Mouse (Mus musculus) common myeloid progenitor, adult 5-6 weeks (primary cell): Measurements from ENCODE around the gene Prmt1. TPM values are rescaled to one million over a fixed set of nuclear protein-coding genes. Genes with fewer than 3 reads are reported as not detected.

Source experiments
- ATAC-seq: replicated peaks from 2 replicates; pipeline ENCODE4 v1.8.0; 2016; ENCODE audit warnings: low read depth, mild to moderate bottlenecking, moderate TSS enrichment, inconsistent platforms; ENCODE audit not compliant: poor library complexity, severe bottlenecking
- total RNA-seq: library from RNA; stranded (forward); fragments of 200-1000, 187-1606 nt; gene quantifications from 2 replicates; pipeline ENCODE4 v1.2.3, GENCODE M21; 2017

The Prmt1 gene
- total RNA-seq, 1 experiment from 2014 or later, result 170 TPM

- ATAC-seq, result no peak
Measured at GRCm38 (mm10) chr7:44956266-44956665, 30.1 kb downstream of the Prmt1 start.

GRCm38 (mm10) chr7:44955628-44956027, 30.7 kb downstream of the Prmt1 start:
- ATAC-seq, result no peak

GRCm38 (mm10) chr7:44954091-44954885, 32.1 kb downstream of the Prmt1 start:
- ATAC-seq, result no peak

DNA sequence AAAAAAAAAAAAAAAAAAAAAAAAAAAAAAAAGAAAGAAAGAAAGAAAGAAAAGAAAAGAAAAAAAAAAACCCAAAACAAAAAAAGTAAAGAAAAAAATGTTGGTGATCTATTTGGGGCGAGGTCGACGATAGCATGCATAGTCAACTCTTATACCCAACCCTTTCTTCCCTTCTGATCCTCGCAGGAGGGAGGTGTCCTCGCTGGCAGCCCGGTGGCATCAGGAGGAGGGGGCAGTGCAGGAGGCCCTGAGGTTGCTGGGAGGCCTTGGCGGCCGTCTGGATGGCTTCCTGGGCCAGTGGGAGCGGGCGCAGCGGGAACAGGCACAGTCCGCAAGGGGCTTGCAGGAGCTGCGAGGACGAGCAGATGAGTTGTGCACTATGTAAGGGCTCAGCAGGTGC, 32.8 kb downstream of the Prmt1 start:
- no peak for ATAC-seq

DNA sequence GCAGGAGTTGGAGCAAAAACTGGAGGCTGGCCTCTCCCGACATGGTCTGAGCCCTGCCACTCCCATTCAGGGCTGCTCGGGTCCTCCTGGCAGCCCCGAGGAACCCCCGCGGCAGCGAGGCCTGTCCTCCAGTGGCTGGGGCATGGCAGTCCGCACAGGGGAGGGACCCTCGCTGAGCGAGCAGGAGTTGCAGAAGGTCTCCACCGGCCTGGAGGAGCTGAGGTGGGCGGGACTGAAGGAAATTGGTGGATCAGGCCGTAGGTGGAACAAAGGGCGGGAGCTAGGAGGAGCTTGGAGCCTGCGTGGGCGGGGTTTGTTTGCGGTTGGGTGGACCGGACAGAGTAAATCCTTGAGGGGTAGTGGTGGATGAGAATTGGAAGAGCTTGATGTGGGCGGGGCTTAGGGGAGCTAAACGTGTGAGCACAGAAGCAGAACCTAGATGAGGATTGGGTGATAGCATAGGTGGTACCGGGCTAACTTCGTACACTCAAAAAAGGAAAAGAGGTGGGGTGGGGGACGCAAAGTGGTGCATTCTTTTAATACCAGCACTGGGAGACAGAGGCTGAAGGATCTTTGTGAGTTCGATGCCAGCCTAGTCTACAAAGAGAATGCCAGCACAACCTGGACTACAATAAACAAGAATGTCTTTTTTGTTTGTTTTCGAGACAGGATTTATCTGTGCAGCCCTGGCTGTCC, 33.6 kb downstream of the Prmt1 start:
- peak; percentile 89 for ATAC-seq

DNA sequence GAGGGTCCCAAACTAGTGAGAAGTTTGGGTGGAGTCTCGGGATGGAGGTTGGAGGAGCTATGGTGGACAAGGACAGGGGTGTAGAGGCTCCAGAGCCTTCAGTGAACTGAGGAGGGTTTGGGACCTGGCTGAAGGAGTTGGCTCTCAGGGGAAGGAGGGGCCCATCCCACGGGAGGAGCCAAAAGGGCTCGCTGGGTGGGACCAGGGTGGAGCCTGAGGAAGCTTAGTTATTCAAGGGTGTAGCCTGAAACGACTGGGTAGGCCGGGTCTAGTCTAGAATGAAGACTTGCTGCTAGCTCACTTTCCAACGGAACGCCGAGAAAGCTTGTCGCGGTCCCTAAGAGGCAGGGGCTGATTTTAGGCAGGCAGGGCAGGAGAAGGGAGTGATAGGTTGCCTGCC, 34.4 kb downstream of the Prmt1 start:
- ATAC-seq, result peak; percentile 70

- ATAC-seq, result no peak
Measured at GRCm38 (mm10) chr7:44949922-44950321, 36.4 kb downstream of the Prmt1 start.

DNA sequence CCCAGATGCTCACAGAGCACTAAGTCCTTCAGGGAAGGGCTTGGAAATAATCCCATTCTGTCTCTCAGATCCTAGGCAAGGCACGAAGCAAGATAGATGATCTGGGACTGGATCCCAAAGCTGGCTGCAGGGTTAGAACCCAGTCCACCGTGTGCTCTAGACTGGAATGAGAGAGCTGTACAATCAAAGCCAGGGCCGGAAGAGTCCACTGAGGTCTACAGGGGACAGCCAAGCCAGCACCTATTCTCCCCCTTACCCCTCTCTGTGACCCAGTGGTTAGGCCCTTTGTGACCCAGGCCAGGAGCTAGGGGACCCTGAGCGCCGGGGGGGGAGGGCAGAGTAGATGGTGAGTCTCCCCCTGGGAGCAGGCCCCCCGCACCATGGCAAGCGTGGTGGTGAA, 43.5 kb downstream of the Prmt1 start, which contains the start of gene Tsks:
Tsks (plus strand) TSS at position 301 of the 400 bp plus-strand sequence.
- no peak for ATAC-seq

- ATAC-seq, result no peak
Measured at GRCm38 (mm10) chr7:44938680-44939079, 47.7 kb downstream of the Prmt1 start.

DNA sequence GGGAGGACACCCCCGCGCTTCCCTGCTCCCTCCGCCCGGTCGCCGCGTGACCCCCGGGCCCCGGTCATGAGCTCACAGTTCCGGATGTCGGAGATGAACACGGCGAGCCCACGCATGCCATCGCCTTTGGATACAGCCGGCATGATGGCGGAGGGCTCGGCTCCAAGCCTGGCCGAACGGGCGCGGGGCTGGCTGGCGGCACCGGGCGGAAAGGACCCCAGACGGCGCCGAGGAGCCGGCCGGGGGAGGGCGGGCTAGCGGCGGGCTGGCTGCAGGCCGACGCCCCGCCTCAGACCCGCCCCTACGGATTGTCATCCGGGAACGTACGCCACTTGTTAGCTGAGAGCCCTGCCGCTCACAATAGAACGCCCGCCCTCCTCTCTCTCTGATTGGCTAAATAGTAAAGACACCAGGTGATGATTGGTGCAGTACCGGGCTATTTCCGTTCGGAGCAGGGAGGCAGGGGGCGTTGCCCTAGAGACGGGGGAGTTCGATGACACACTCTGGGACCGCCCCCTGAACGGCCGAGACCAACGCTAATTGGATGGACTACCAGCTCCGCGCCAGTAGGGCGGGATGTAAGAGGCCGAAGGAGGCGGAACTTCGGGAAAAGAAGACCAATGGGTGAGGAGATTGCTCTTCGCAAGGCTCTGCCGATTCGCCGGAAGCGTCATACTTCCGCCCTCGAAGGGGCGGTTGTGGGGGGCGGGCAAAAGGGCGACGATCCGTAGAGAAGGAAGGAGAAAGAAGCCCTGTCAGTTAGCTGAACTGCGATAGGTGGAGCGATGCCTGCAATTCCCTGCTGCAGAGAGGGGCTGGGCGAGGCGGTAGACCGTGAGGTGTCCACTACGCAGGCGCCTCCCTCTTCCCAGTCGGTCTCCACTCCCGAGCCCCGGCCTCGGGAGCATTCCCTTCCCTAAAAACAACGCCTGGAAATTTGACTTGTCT, 56.9 kb downstream of the Prmt1 start, which contains the start of gene Ap2a1:
Ap2a1 (minus strand) TSS at position 293 of the 948 bp plus-strand sequence.
- ATAC-seq, result peak; percentile 95

GRCm38 (mm10) chr7:44928570-44928969, 57.8 kb downstream of the Prmt1 start:
- ATAC-seq, result no peak

Other genes starting within 250 kb of the Prmt1 start
- 40.0 and 44.7 TPM in 2 replicates for gene Vrk3, start 238.2 kb downstream of the Prmt1 start, total RNA-seq
- gene Zfp473, start 235.5 kb downstream of the Prmt1 start, total RNA-seq, result 2.0 and 3.0 TPM in 2 replicates
- 130 and 136 TPM in 2 replicates for gene Nup62, start 170.5 kb downstream of the Prmt1 start, total RNA-seq
- gene Il4i1, start 170.2 kb downstream of the Prmt1 start, total RNA-seq, result 0.55 and 0.73 TPM in 2 replicates
- gene Atf5, start 169.9 kb downstream of the Prmt1 start, total RNA-seq, result 2.1 and 2.7 TPM in 2 replicates
- gene Akt1s1, start 137.6 kb downstream of the Prmt1 start, total RNA-seq, result 19.7 and 29.0 TPM in 2 replicates
- 21.0 and 32.4 TPM in 2 replicates for gene Tbc1d17, start 137.5 kb downstream of the Prmt1 start, total RNA-seq
- gene Pnkp, start 129.4 kb downstream of the Prmt1 start, total RNA-seq, result 16.6 and 26.5 TPM in 2 replicates
- gene Ptov1, start 116.8 kb downstream of the Prmt1 start, total RNA-seq, result 31.7 and 39.4 TPM in 2 replicates
- 12.3 and 13.3 TPM in 2 replicates for gene Med25, start 93.9 kb downstream of the Prmt1 start, total RNA-seq
- 14.7 and 28.1 TPM in 2 replicates for gene Fuz, start 90.5 kb downstream of the Prmt1 start, total RNA-seq
- gene Ap2a1, start 57.1 kb downstream of the Prmt1 start, total RNA-seq, result 22.4 and 31.1 TPM in 2 replicates
- gene Tsks, start 43.4 kb downstream of the Prmt1 start, total RNA-seq, result not detected in 2 replicates
- gene Cpt1c, start 11.7 kb downstream of the Prmt1 start, total RNA-seq, result 0.23 and 1.2 TPM in 2 replicates
- gene Irf3, start 11.1 kb upstream of the Prmt1 start, total RNA-seq, result 92.9 and 129 TPM in 2 replicates
- 29.5 and 33.8 TPM in 2 replicates for gene Bcl2l12, start 12.1 kb upstream of the Prmt1 start, total RNA-seq
- 9.6 and 17.0 TPM in 2 replicates for gene Scaf1, start 29.8 kb upstream of the Prmt1 start, total RNA-seq
- gene Rras, start 31.4 kb upstream of the Prmt1 start, total RNA-seq, result 1.1 TPM in 1 of 2 replicates, not detected in the other
- 2.2 and 7.5 TPM in 2 replicates for gene Prr12, start 66.3 kb upstream of the Prmt1 start, total RNA-seq
- 66.0 and 71.2 TPM in 2 replicates for gene Nosip, start 75.9 kb upstream of the Prmt1 start, total RNA-seq
- gene Prrg2, start 76.1 kb upstream of the Prmt1 start, total RNA-seq, result 3.4 and 3.8 TPM in 2 replicates
- 23.2 and 37.1 TPM in 2 replicates for gene Rcn3, start 105.7 kb upstream of the Prmt1 start, total RNA-seq
- gene Fcgrt, start 117.3 kb upstream of the Prmt1 start, total RNA-seq, result 4.0 and 4.7 TPM in 2 replicates
- gene Rps11, start 137.9 kb upstream of the Prmt1 start, total RNA-seq, result 1,473 and 1,910 TPM in 2 replicates
- gene Rpl13a, start 142.2 kb upstream of the Prmt1 start, total RNA-seq, result 3,242 and 3,932 TPM in 2 replicates
- gene Gm45713, start 149.7 kb upstream of the Prmt1 start, total RNA-seq, result not detected in 2 replicates
- gene Flt3l, start 149.9 kb upstream of the Prmt1 start, total RNA-seq, result 5.8 and 13.0 TPM in 2 replicates
- 35.2 and 59.8 TPM in 2 replicates for gene Pih1d1, start 167.7 kb upstream of the Prmt1 start, total RNA-seq
- 32.2 and 37.9 TPM in 2 replicates for gene Aldh16a1, start 168.0 kb upstream of the Prmt1 start, total RNA-seq
- not detected in 2 replicates for gene Slc17a7, start 177.4 kb upstream of the Prmt1 start, total RNA-seq
- gene Gfy, start 193.0 kb upstream of the Prmt1 start, total RNA-seq, result not detected in 2 replicates
- not detected in 2 replicates for gene Pth2, start 194.4 kb upstream of the Prmt1 start, total RNA-seq
- 0.18 and 2.0 TPM in 2 replicates for gene Ccdc155, start 218.3 kb upstream of the Prmt1 start, total RNA-seq
- 6.7 and 17.4 TPM in 2 replicates for gene Dkkl1, start 225.6 kb upstream of the Prmt1 start, total RNA-seq
- 0.55 and 0.87 TPM in 2 replicates for gene Tead2, start 229.2 kb upstream of the Prmt1 start, total RNA-seq